Mouse (Mus musculus) embryonic facial prominence, embryonic 10.5 days (tissue): Measurements from ENCODE around the gene Zdhhc23. TPM values are rescaled to one million over a fixed set of nuclear protein-coding genes. Genes with fewer than 3 reads are reported as not detected.

Experiments used
- DNase-seq: peaks from one replicate; pipeline ENCODE4 v3.0.0-alpha.2; 2017; ENCODE audit warnings: low spot score
- H3K27ac ChIP-seq: fragments of 300-500 bp; sonication (generic); replicated peaks from 2 replicates; pipeline ENCODE4 v1.5.1; 2016; ENCODE audit warnings: mild to moderate bottlenecking
- H3K27me3 ChIP-seq: fragments of 300-500 bp; sonication (generic); replicated peaks from 2 replicates; pipeline ENCODE4 v1.6.1; 2016; ENCODE audit warnings: low read depth, mild to moderate bottlenecking; ENCODE audit not compliant: poor library complexity, severe bottlenecking
- H3K36me3 ChIP-seq: fragments of 300-500 bp; sonication (generic); replicated peaks from 2 replicates; pipeline ENCODE4 v1.6.1; 2016; ENCODE audit warnings: mild to moderate bottlenecking, moderate library complexity
- H3K4me1 ChIP-seq: fragments of 300-500 bp; sonication (generic); 2 replicates; pipeline ENCODE4 v1.6.1; 2016
- H3K4me3 ChIP-seq: fragments of 300-500 bp; sonication (generic); 2 replicates; pipeline ENCODE4 v1.5.1; 2016; ENCODE audit warnings: mild to moderate bottlenecking, moderate library complexity
- H3K9me3 ChIP-seq: fragments of 300-500 bp; sonication (generic); 2 replicates; pipeline ENCODE4 v1.6.1; 2016; ENCODE audit warnings: mild to moderate bottlenecking
- WGBS: fragments of 180-500 bp; shearing (Covaris S2); methylation state at CpG from one replicate; pipeline ENCODE4 v1.1.7; 2016; 5-methylcytosine and 5-hydroxymethylcytosine counted together
- polyA plus RNA-seq: library from polyadenylated mRNA; unstranded; fragments of >200 nt; fragmentation: Nextera tagmentation; extraction: Ambion mirVana; gene quantifications from 2 replicates; pipeline ENCODE4 v1.2.1, GENCODE M21; 2016

The Zdhhc23 gene
- polyA plus RNA-seq, 1 experiment from 2014 or later = 0.59 TPM

DNA sequence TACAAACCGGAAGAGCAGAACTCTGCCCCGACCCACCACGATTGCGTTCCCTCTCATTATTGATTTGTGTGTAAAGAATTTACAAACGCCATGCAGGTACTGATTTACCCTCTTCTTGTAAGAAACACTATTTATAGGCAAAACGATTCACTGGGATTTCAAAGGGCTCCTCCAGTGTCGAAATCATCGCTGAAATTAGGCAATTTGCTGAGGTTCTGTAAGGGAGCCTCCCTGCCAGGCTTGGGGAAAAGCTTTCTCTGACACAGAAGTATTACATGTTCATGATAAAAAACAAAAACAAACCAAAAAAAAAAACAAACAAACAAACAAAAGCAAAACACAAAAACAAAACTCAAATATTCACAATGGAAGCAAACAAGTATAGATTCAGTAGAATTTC, 19.5 kb upstream of the Zdhhc23 start:
- H3K4me3 ChIP-seq = no peak overlapping the region
- DNase-seq = no peak

DNA sequence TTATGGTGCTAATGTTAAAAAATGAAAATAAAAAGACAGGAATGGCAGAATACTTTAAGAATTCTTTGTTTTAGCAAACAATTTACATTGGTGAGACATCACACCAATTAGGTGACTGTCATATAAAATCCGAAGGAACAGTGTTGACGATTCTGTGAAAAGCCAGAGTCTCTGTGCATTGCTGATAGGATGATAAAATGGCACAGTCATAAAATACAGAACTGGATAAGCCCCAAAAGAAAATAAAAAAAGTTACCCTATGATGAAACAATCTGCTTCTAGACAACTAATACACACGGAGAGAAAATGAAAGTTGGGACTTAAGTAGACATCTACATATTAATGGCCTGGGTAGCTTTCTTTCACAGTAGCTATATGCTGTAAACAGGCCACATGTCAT, 15.0 kb upstream of the Zdhhc23 start:
- DNase-seq = no peak
- Histone ChIP-seq H3K27me3 (no peaks in the 10 kb centered on the region), H3K4me1 (no peaks in the 10 kb centered on the region), H3K27ac (no peak overlapping the region), H3K4me3 (no peak overlapping the region), H3K9me3 (no peaks in the 10 kb centered on the region), H3K36me3 (no peaks in the 10 kb centered on the region)
- WGBS = 90% methylated on average over 3 of the region's 3 CpGs

More for the DNA sequence above, 19.5 kb upstream of the Zdhhc23 start:
- WGBS = 85% methylated on average over 8 of the region's 8 CpGs
- H3K27me3 ChIP-seq = no peaks in the 10 kb centered on the region
- no peak overlapping the region for H3K27ac ChIP-seq
- no peaks in the 10 kb centered on the region for H3K36me3 ChIP-seq
- no peaks in the 10 kb centered on the region for H3K4me1 ChIP-seq
- no peaks in the 10 kb centered on the region for H3K9me3 ChIP-seq

DNA sequence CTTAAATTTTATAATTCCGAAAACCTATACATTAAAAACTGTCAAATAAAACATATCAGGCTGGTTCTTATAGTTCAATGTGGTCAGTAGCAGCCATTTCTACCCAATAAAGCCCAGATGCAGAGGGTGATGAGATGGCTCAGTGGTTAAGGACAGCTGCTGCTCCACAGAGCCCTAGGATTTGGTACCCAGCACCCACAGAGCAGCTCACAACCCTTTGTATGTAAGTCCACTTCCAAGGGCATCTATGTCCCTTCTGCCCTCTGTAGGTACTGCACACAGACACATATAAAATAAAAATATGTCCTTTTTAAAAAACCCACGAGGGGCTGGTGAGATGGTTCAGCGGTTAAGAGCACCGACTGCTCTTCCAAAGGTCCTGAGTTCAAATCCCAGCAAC, 6.7 kb upstream of the Zdhhc23 start:
- 95% methylated on average over 4 of the region's 4 CpGs for WGBS
- Histone ChIP-seq H3K4me3 (no peak overlapping the region), H3K36me3 (no peaks in the 10 kb centered on the region), H3K9me3 (no peaks in the 10 kb centered on the region), H3K27ac (no peak overlapping the region), H3K27me3 (peaks cover 6% of the 10 kb centered on the region), H3K4me1 (no peaks in the 10 kb centered on the region)
- no peak for DNase-seq

DNA sequence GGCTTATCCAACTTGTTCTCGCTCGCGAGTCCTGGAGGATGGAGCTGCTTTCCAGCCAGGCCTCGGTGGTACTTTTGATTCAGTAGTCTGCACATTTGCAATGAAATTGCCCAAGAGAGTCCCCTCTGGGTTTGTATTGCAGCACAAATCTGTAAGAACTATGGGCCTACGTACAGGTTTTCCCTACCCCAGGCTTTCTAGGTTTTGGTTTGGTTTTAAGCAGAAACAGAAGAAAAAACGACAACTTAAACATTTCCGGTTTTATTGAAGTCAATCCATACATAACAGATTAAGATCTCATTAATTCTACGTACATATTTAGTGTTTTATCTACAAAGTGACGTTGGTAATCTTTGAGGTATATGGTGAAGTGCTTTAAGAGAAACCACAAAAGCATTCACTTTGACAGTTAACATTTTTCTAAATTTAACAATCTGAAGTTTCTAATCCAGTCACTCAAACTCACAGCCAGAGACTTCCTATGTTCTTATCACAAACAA, 569 bp upstream of the Zdhhc23 start:
- Histone ChIP-seq H3K27me3 (peaks cover 59% of the 10 kb centered on the region), H3K4me1 (peaks cover 12% of the 10 kb centered on the region), H3K9me3 (no peaks in the 10 kb centered on the region), H3K27ac (no peak overlapping the region; the same call in 1 of the 2 replicates), H3K36me3 (no peaks in the 10 kb centered on the region), H3K4me3 (peak overlapping the region; percentile 78)
- 30% methylated on average over 9 of the region's 9 CpGs for WGBS
- DNase-seq = no peak

DNA sequence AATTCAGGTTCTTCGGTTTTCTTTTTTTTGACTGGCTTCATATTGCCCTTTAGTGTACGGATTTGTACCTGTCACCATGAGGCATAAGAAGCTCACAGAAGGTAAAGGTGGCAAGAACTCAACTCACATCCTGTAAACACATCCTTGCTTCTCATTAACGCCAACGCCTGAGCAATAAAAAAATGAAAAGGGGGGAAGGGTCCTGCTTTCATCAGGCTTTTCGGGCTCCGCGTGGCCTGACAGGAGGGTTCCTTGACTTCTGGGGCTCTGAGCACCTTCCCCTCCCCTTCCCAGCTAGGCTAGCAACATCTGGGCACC, 622 bp downstream of the Zdhhc23 start:
- WGBS = 16% methylated on average over 7 of the region's 7 CpGs
- H3K36me3 ChIP-seq = no peaks in the 10 kb centered on the region
- no peak overlapping the region for H3K27ac ChIP-seq
- H3K4me1 ChIP-seq = peaks cover 15% of the 10 kb centered on the region
- no peaks in the 10 kb centered on the region for H3K9me3 ChIP-seq
- H3K27me3 ChIP-seq = peaks cover 59% of the 10 kb centered on the region
- peak overlapping the region; percentile 78 for H3K4me3 ChIP-seq
- no peak for DNase-seq

DNA sequence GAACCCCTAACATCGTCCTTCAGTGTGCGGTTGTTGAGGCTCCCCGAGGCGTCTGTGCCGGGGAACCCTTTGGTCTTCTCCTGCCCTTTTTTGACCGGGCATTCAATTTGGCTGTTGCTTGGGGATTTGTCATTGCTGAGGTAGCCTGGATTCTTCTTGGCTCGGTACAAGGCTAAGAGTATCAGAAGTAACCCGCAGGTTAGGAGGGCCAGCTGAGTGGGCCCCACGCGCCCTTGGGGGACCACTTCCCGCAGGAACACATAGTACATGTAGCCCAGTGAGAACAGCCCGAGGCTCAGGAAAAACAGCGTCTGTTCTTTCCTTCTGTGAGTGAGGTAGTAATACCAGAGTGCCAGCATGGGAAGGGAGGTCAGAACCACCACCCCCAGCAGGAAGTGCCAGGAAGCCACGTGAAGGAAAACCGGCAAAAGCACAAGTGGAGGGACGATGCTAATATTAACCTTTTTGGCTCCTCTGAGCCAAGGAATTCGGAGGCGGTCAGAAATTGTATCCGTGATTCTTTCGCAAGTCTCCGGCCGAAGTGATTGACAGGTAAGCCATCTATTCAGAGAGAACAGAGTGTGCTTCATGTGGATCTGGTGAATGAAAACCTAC, 5.9 kb downstream of the Zdhhc23 start:
- 79% methylated on average over 22 of the region's 22 CpGs for WGBS
- Histone ChIP-seq H3K36me3 (no peaks in the 10 kb centered on the region), H3K9me3 (no peaks in the 10 kb centered on the region), H3K4me1 (peaks cover 8% of the 10 kb centered on the region), H3K27me3 (peaks cover 27% of the 10 kb centered on the region), H3K4me3 (no peak overlapping the region), H3K27ac (no peak overlapping the region)
- no peak for DNase-seq

DNA sequence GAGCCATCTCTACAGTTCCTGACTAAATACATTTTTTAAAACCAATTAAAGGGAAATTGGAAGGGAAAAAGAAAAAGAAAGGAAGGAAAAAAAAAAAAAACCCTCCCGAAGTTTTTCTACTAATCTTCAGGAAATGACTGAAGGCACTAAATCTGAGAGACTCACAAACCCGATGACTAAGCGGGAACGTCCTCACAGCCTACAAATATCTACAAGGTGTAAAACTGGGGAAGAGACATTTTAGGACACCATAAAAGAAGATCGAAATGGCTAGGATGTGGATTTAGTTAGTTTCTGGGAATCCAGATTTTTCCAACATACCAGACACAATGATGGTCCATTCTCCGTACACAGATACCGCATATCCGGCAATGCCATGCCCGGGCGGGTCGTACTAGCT, 6.4 kb downstream of the Zdhhc23 start:
- H3K4me3 ChIP-seq = no peak overlapping the region
- peaks cover 8% of the 10 kb centered on the region for H3K4me1 ChIP-seq
- no peaks in the 10 kb centered on the region for H3K9me3 ChIP-seq
- peaks cover 21% of the 10 kb centered on the region for H3K27me3 ChIP-seq
- no peak overlapping the region for H3K27ac ChIP-seq
- no peak for DNase-seq
- no peaks in the 10 kb centered on the region for H3K36me3 ChIP-seq
- WGBS = 92% methylated on average over 11 of the region's 11 CpGs

DNA sequence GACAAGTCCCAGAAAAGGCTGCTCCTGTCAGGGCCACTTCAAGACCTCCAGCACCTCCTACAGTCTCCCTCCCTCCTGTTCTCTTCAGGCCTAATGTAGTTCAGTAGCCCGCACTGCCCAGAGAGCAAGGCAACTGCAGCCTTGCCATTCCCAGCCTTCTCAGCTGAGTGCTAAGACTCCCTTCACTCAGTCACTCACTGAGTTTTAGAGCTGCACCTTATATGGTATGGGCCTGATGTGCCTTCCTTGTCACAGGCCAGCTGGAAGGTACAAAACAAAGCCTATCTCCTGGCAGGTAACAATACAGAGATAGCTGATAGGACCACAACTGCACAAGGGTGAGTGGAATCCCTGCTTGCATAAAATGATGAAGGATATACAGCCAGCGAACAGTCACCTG, 7.2 kb downstream of the Zdhhc23 start:
- no peak overlapping the region for H3K4me3 ChIP-seq
- WGBS = 92% methylated on average over 2 of the region's 2 CpGs
- H3K27ac ChIP-seq = no peak overlapping the region
- no peak for DNase-seq
- no peaks in the 10 kb centered on the region for H3K36me3 ChIP-seq
- peaks cover 13% of the 10 kb centered on the region for H3K27me3 ChIP-seq
- no peaks in the 10 kb centered on the region for H3K9me3 ChIP-seq
- H3K4me1 ChIP-seq = peaks cover 8% of the 10 kb centered on the region

DNA sequence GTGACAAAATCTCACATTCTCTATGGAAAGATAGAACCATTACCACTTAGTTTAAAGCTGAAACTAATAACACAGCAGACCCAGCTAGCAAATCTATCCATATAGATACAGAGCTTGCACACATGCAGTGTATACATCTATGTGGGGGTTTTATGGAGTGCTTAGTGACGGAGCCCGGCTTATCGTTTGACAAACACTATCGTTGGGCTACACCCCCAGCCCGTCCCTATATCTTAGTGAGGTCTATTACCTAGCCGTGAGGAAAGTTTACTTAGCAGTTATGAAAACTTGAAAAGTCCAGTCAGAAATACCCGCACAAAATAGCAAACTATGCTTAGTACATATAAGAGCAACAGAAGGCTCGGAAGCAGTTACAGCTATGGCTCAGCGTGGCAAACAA, 7.8 kb downstream of the Zdhhc23 start:
- no peak for DNase-seq
- Histone ChIP-seq H3K27ac (no peak overlapping the region), H3K27me3 (peaks cover 7% of the 10 kb centered on the region; the same call in 1 of the 2 replicates), H3K4me1 (peaks cover 8% of the 10 kb centered on the region), H3K9me3 (no peaks in the 10 kb centered on the region), H3K36me3 (no peaks in the 10 kb centered on the region), H3K4me3 (no peak overlapping the region)
- WGBS = 92% methylated on average over 9 of the region's 9 CpGs

DNA sequence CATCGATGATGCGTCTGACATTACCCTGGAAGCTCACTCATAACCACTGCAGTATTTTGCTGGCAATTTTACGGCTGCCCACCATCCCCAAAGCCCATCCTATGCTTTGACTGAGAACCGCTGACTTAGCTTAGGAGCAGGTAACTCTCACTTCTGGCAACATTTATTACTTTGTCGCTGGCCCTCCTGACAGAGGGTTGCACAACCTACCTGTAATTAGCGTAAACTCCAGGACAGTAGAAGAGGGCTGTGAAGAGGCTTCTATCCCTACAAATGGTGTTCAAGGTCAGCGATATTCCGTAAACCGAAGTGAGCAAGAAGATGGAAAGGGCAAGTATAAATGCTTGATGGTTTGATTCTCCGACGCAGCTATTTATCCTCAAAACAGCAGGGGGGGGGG, 8.4 kb downstream of the Zdhhc23 start:
- peaks cover 8% of the 10 kb centered on the region for H3K4me1 ChIP-seq
- no peak overlapping the region for H3K4me3 ChIP-seq
- no peak overlapping the region for H3K27ac ChIP-seq
- 93% methylated on average over 11 of the region's 11 CpGs for WGBS
- no peaks in the 10 kb centered on the region for H3K9me3 ChIP-seq
- H3K27me3 ChIP-seq = peaks cover 3% of the 10 kb centered on the region; the same call in 1 of the 2 replicates
- no peak for DNase-seq
- no peaks in the 10 kb centered on the region for H3K36me3 ChIP-seq

DNA sequence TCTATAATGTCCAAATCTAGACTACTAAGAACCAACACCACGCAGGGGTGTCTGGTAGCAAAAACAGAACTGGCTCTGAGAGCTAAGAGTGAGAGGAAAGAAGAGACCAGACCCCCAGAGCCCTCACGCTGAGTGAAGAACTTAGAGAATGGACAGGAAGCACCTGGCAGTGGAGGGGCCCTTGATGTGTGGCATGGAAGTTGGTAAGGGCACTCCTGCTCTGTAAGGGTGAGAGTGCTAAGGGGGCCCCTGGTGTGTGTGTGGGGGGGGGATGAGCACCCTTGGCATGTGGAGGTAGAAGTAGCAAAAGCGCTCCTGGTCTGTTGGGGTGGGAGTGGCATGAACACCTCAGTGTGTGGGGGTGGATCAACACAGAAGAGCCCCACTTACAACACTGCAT, 9.2 kb downstream of the Zdhhc23 start:
- Histone ChIP-seq H3K27ac (no peak overlapping the region), H3K9me3 (no peaks in the 10 kb centered on the region), H3K4me1 (peaks cover 9% of the 10 kb centered on the region), H3K4me3 (no peak overlapping the region), H3K27me3 (no peaks in the 10 kb centered on the region), H3K36me3 (no peaks in the 10 kb centered on the region)
- no peak for DNase-seq
- WGBS = 84% methylated on average over 3 of the region's 3 CpGs

DNA sequence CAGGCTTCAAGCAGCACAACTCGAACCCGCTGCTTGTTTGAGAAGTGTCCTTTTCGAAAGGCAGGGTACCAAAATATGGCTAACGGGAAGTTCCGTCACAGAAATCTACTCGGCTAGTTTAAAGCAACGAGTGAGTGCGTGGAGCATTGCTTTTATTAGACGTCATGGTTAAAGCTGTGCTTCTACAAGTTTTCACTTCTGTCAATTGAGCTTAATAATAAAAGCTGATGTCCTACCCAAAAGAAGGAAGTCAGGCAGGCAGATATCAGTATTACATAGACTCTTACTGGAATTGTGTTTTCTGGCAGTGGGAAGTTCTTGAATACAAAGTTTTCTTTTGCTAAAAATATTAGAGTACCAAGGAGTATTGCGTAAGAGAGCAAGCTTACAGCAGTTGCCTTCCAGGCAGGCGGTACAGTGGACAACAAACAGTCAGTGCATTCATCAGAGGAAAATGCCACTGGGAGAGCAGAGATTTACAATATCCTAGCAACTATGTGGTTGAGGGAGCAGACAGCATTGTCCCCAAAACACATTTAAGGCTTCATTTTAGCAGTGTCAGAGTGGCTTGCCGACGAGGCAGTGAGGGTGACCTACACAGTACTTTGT, 13.7 kb downstream of the Zdhhc23 start:
- Histone ChIP-seq H3K9me3 (no peaks in the 10 kb centered on the region), H3K4me3 (no peak overlapping the region), H3K27ac (no peak overlapping the region)

DNA sequence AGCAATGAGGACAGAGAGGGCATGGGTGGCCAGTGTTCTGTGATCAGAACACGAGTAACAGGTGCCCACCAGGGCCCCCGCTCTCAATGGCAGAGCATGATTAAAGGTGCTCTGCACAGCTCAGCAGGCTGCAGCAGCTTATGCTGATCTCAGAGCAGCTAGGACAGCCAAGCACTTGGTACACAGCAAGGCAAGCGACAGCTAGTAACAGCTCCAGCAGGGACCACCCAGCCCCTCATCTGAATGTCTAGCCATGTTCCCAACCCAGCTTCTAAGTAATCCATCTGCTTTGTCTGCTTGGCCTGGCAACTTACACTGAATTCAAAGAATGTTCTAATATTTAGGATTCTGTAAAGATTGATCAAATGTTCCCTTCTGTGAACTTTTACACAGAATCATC, 15.8 kb downstream of the Zdhhc23 start:
- Histone ChIP-seq H3K4me3 (no peak overlapping the region), H3K36me3 (peaks cover 19% of the 10 kb centered on the region), H3K27ac (no peak overlapping the region), H3K9me3 (no peaks in the 10 kb centered on the region), H3K27me3 (no peaks in the 10 kb centered on the region), H3K4me1 (0 out of 2 replicates have a peak, but pooled peaks cover 4% of the 10 kb centered on the region)
- DNase-seq = no peak
- WGBS = 84% methylated on average over 3 of the region's 3 CpGs

More for the DNA sequence above, 13.7 kb downstream of the Zdhhc23 start:
- Histone ChIP-seq H3K4me1 (0 out of 2 replicates have a peak, but pooled peaks cover 4% of the 10 kb centered on the region), H3K27me3 (no peaks in the 10 kb centered on the region), H3K36me3 (peaks cover 15% of the 10 kb centered on the region; the same call in 1 of the 2 replicates)
- 89% methylated on average over 13 of the region's 13 CpGs for WGBS
- no peak for DNase-seq
